Mouse (Mus musculus) inflammation-experienced regulatory T-cells, adult 6 months (primary cell): ENCODE data around the gene Hs3st3a1. TPM values are rescaled to one million over a fixed set of nuclear protein-coding genes. Genes with fewer than 3 reads are reported as not detected.

Experiments used
- ATAC-seq: one replicate; pipeline ENCODE4 v1.8.0; 2017
- polyA plus RNA-seq, 3 experiments: library from polyadenylated mRNA; unstranded; fragments of 100-300 nt; shearing (Covaris generic); gene quantifications; one replicate each; pipeline ENCODE4 v1.2.1; 2017

The Hs3st3a1 gene
- polyA plus RNA-seq, 3 experiments from 2014 or later, result not detected

GRCm38 (mm10) chr11:64489587-64490433, 54.7 kb downstream of the Hs3st3a1 start:
- ATAC-seq, result no peak

- no peak for ATAC-seq
Observed at GRCm38 (mm10) chr11:64494448-64494847, 59.3 kb downstream of the Hs3st3a1 start.

- no peak for ATAC-seq
Observed at GRCm38 (mm10) chr11:64495935-64496334, 60.8 kb downstream of the Hs3st3a1 start.

- ATAC-seq, result no peak
Observed at GRCm38 (mm10) chr11:64496677-64497076, 61.5 kb downstream of the Hs3st3a1 start.

GRCm38 (mm10) chr11:64500536-64501112, 65.5 kb downstream of the Hs3st3a1 start:
- ATAC-seq, result no peak

- ATAC-seq, result no peak
Observed at GRCm38 (mm10) chr11:64503040-64503439, 67.9 kb downstream of the Hs3st3a1 start.

GRCm38 (mm10) chr11:64505924-64506323, 70.8 kb downstream of the Hs3st3a1 start:
- ATAC-seq, result no peak

GRCm38 (mm10) chr11:64507024-64507423, 71.9 kb downstream of the Hs3st3a1 start:
- no peak for ATAC-seq

- ATAC-seq, result no peak
Observed at GRCm38 (mm10) chr11:64509106-64509505, 74.0 kb downstream of the Hs3st3a1 start.

- ATAC-seq, result no peak
Observed at GRCm38 (mm10) chr11:64512301-64512700, 77.2 kb downstream of the Hs3st3a1 start.

GRCm38 (mm10) chr11:64513419-64513818, 78.3 kb downstream of the Hs3st3a1 start:
- no peak for ATAC-seq

- ATAC-seq, result no peak
Observed at GRCm38 (mm10) chr11:64516712-64517589, 81.8 kb downstream of the Hs3st3a1 start.

- ATAC-seq, result no peak
Observed at GRCm38 (mm10) chr11:64518146-64518841, 83.2 kb downstream of the Hs3st3a1 start.

- no peak for ATAC-seq
Observed at GRCm38 (mm10) chr11:64523993-64524570, 89.0 kb downstream of the Hs3st3a1 start.

- ATAC-seq, result no peak
Observed at GRCm38 (mm10) chr11:64537230-64537629, 102.1 kb downstream of the Hs3st3a1 start.

- no peak for ATAC-seq
Observed at GRCm38 (mm10) chr11:64541866-64542265, 106.7 kb downstream of the Hs3st3a1 start.

- no peak for ATAC-seq
Observed at GRCm38 (mm10) chr11:64542335-64542734, 107.2 kb downstream of the Hs3st3a1 start.

GRCm38 (mm10) chr11:64543181-64543641, 108.1 kb downstream of the Hs3st3a1 start:
- ATAC-seq, result no peak

- ATAC-seq, result no peak
Observed at GRCm38 (mm10) chr11:64544236-64544635, 109.1 kb downstream of the Hs3st3a1 start.

- ATAC-seq, result no peak
Observed at GRCm38 (mm10) chr11:64549380-64549779, 114.2 kb downstream of the Hs3st3a1 start.

GRCm38 (mm10) chr11:64549955-64550354, 114.8 kb downstream of the Hs3st3a1 start:
- ATAC-seq, result no peak

GRCm38 (mm10) chr11:64558282-64558681, 123.2 kb downstream of the Hs3st3a1 start:
- ATAC-seq, result no peak
